Mouse (Mus musculus): Measurements from ENCODE around the gene Dnah2. TPM values are rescaled to one million over a fixed set of nuclear protein-coding genes. Genes with fewer than 3 reads are reported as not detected.

Gene Dnah2
- polyA plus RNA-seq, 1 experiment from 2014 or later, result 1.5 TPM

DNA sequence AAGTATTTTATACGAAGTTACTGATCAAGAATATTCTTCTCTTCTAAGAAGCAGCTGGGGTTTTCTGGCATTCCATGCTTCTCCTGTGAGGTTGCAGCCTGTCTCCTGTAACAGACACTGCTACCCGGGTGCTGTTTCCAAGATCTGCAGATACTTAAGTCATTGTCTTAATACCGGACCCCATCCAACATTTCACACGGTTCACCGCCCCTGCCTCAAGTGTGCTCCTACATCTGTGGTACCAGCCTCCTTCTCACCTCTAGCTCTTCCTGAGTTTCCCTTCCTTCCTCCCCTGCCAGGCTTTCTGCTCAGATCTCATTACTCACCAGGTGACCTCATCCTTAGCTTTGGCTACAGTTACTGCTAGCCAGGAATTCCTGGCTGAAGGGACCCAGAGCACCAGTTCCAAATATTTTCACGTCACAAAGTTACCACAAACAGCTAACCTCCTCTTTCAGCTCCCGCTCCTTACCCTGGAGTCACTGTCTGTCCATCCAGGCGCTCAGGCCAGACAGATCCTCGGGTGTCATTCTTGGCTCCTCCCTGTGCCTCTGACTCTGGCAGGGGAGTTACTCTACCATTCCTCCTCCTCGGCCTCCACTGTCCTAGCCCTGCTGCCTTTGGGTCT, 166.3 kb downstream of the Dnah2 start:
- Histone ChIP-seq H3K4me1 (ENCODE audit: control insufficient read depth, insufficient read depth, low read length) (no peaks in the 10 kb centered on the region), H3K9ac (ENCODE audit: low read depth, low read length) (no peak overlapping the region), H3K27ac (ENCODE audit: low read depth, low read length) (no peak overlapping the region), H3K27me3 (ENCODE audit: control insufficient read depth, insufficient read depth, low read length) (no peaks in the 10 kb centered on the region), H3K4me3 (ENCODE audit: low read length) (no peak overlapping the region), H3K4me2 (replicated peaks; ENCODE audit: low read depth, low read length) (no peak overlapping the region), H3K9me3 (ENCODE audit: control insufficient read depth, low read length) (no peaks in the 10 kb centered on the region), H3K36me3 (ENCODE audit: control insufficient read depth, insufficient read depth, low read length) (peaks cover 16% of the 10 kb centered on the region; the same call in 1 of the 2 replicates)
- 51% methylated on average over 10 of the region's 10 CpGs for WGBS
- no peak for ATAC-seq (ENCODE audit: low FRiP score, low TSS enrichment)

DNA sequence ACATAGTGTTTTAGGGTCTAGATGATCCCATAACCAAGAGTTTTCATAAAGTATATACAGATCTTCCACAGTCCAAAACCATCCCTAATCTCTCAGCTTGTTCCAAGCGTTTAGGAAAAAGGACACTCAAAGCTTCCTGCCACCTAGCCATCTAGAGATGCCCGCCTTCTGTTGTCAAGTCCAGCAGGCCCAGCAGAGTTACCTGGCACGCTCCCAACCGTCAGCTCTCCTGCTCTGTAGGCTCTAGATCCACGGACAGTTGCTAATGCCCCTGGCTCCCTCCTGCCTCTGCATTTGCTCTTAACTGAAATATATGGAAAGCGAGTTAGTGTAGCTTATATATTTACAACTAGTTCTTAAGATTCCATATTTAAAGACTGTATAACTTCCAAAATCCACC, 167.6 kb downstream of the Dnah2 start:
- no peaks in the 10 kb centered on the region for H3K4me1 ChIP-seq (ENCODE audit: control insufficient read depth, insufficient read depth, low read length)
- 84% methylated on average over 6 of the region's 6 CpGs for WGBS
- H3K9me3 ChIP-seq (ENCODE audit: control insufficient read depth, low read length), result no peaks in the 10 kb centered on the region
- H3K36me3 ChIP-seq (ENCODE audit: control insufficient read depth, insufficient read depth, low read length), result peaks cover 24% of the 10 kb centered on the region; the same call in 1 of the 2 replicates
- no peak for ATAC-seq (ENCODE audit: low FRiP score, low TSS enrichment)
- H3K9ac ChIP-seq (ENCODE audit: low read depth, low read length), result no peak overlapping the region
- no peaks in the 10 kb centered on the region for H3K27me3 ChIP-seq (ENCODE audit: control insufficient read depth, insufficient read depth, low read length)
- no peak overlapping the region for H3K4me2 ChIP-seq (replicated peaks; ENCODE audit: low read depth, low read length)
- no peak overlapping the region for H3K4me3 ChIP-seq (ENCODE audit: low read length)
- H3K27ac ChIP-seq (ENCODE audit: low read depth, low read length), result no peak overlapping the region

DNA sequence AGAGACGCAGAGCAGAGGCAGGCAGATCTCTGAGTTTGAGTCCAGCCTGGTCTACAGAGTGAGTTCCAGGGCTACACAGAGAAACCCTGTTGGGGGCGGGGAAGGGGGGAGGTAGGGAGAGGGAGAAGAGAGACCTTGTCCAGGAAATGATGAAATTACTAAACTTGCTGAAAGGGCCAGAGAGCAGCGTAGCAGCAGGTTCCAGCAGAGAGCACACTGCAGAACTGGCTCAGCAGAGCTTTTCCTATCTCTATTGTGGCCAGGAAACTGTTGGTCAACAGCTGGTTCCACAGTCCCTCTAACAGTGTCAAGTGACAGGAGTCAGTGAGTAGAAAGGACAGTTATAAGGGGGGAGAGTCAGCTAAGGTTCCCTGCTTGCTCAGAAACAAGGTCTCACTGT, 169.3 kb downstream of the Dnah2 start:
- no peak overlapping the region for H3K4me2 ChIP-seq (replicated peaks; ENCODE audit: low read depth, low read length)
- no peak overlapping the region for H3K9ac ChIP-seq (ENCODE audit: low read depth, low read length)
- peaks cover 33% of the 10 kb centered on the region for H3K36me3 ChIP-seq (ENCODE audit: control insufficient read depth, insufficient read depth, low read length)
- no peak overlapping the region for H3K27ac ChIP-seq (ENCODE audit: low read depth, low read length)
- no peak overlapping the region for H3K4me3 ChIP-seq (ENCODE audit: low read length)
- H3K9me3 ChIP-seq (ENCODE audit: control insufficient read depth, low read length), result no peaks in the 10 kb centered on the region
- no peaks in the 10 kb centered on the region for H3K4me1 ChIP-seq (ENCODE audit: control insufficient read depth, insufficient read depth, low read length)
- no peak for ATAC-seq (ENCODE audit: low FRiP score, low TSS enrichment)
- 82% methylated on average over 3 of the region's 3 CpGs for WGBS
- no peaks in the 10 kb centered on the region for H3K27me3 ChIP-seq (ENCODE audit: control insufficient read depth, insufficient read depth, low read length)

GRCm38 (mm10) chr11:69377766-69378165, 171.1 kb downstream of the Dnah2 start:
- no peaks in the 10 kb centered on the region for H3K9me3 ChIP-seq (ENCODE audit: control insufficient read depth, low read length)
- WGBS, result 93% methylated on average over 3 of the region's 3 CpGs
- H3K4me2 ChIP-seq (replicated peaks; ENCODE audit: low read depth, low read length), result no peak overlapping the region
- peaks cover 46% of the 10 kb centered on the region for H3K36me3 ChIP-seq (ENCODE audit: control insufficient read depth, insufficient read depth, low read length)
- no peaks in the 10 kb centered on the region for H3K27me3 ChIP-seq (ENCODE audit: control insufficient read depth, insufficient read depth, low read length)
- H3K27ac ChIP-seq (ENCODE audit: low read depth, low read length), result no peak overlapping the region
- no peaks in the 10 kb centered on the region for H3K4me1 ChIP-seq (ENCODE audit: control insufficient read depth, insufficient read depth, low read length)
- H3K9ac ChIP-seq (ENCODE audit: low read depth, low read length), result no peak overlapping the region
- no peak overlapping the region for H3K4me3 ChIP-seq (ENCODE audit: low read length)
- ATAC-seq (ENCODE audit: low FRiP score, low TSS enrichment), result no peak

- Histone ChIP-seq H3K4me2 (replicated peaks; ENCODE audit: low read depth, low read length) (no peak overlapping the region), H3K9ac (ENCODE audit: low read depth, low read length) (no peak overlapping the region), H3K27me3 (ENCODE audit: control insufficient read depth, insufficient read depth, low read length) (no peaks in the 10 kb centered on the region), H3K36me3 (ENCODE audit: control insufficient read depth, insufficient read depth, low read length) (peaks cover 46% of the 10 kb centered on the region), H3K9me3 (ENCODE audit: control insufficient read depth, low read length) (no peaks in the 10 kb centered on the region), H3K4me3 (ENCODE audit: low read length) (no peak overlapping the region), H3K4me1 (ENCODE audit: control insufficient read depth, insufficient read depth, low read length) (peaks cover 18% of the 10 kb centered on the region), H3K27ac (ENCODE audit: low read depth, low read length) (no peak overlapping the region)
- WGBS, result 91% methylated on average over 4 of the region's 4 CpGs
- ATAC-seq (ENCODE audit: low FRiP score, low TSS enrichment), result no peak
These were observed 173.3 kb downstream of the Dnah2 start for GRCm38 (mm10) chr11:69375646-69376045.

GRCm38 (mm10) chr11:69373223-69373965, 175.5 kb downstream of the Dnah2 start:
- no peak overlapping the region for H3K27ac ChIP-seq (ENCODE audit: low read depth, low read length)
- H3K27me3 ChIP-seq (ENCODE audit: control insufficient read depth, insufficient read depth, low read length), result no peaks in the 10 kb centered on the region
- peaks cover 40% of the 10 kb centered on the region for H3K36me3 ChIP-seq (ENCODE audit: control insufficient read depth, insufficient read depth, low read length)
- H3K4me2 ChIP-seq (replicated peaks; ENCODE audit: low read depth, low read length), result no peak overlapping the region
- no peaks in the 10 kb centered on the region for H3K9me3 ChIP-seq (ENCODE audit: control insufficient read depth, low read length)
- H3K9ac ChIP-seq (ENCODE audit: low read depth, low read length), result no peak overlapping the region
- ATAC-seq (ENCODE audit: low FRiP score, low TSS enrichment), result no peak
- H3K4me1 ChIP-seq (ENCODE audit: control insufficient read depth, insufficient read depth, low read length), result peaks cover 18% of the 10 kb centered on the region
- WGBS, result 94% methylated on average over 16 of the region's 16 CpGs
- no peak overlapping the region for H3K4me3 ChIP-seq (ENCODE audit: low read length)

GRCm38 (mm10) chr11:69372780-69373170, 176.1 kb downstream of the Dnah2 start:
- Histone ChIP-seq H3K27ac (ENCODE audit: low read depth, low read length) (peak overlapping the region; percentile 82; the same call in 1 of the 2 replicates), H3K4me1 (ENCODE audit: control insufficient read depth, insufficient read depth, low read length) (peaks cover 21% of the 10 kb centered on the region), H3K4me2 (replicated peaks; ENCODE audit: low read depth, low read length) (peak overlapping the region; percentile 40; the same call in 1 of the 2 replicates), H3K9ac (ENCODE audit: low read depth, low read length) (no peak overlapping the region), H3K36me3 (ENCODE audit: control insufficient read depth, insufficient read depth, low read length) (peaks cover 37% of the 10 kb centered on the region), H3K4me3 (ENCODE audit: low read length) (no peak overlapping the region), H3K27me3 (ENCODE audit: control insufficient read depth, insufficient read depth, low read length) (no peaks in the 10 kb centered on the region), H3K9me3 (ENCODE audit: control insufficient read depth, low read length) (no peaks in the 10 kb centered on the region)
- ATAC-seq (ENCODE audit: low FRiP score, low TSS enrichment), result no peak
- WGBS, result 65% methylated on average over 3 of the region's 3 CpGs

GRCm38 (mm10) chr11:69372056-69372779, 176.7 kb downstream of the Dnah2 start:
- ATAC-seq (ENCODE audit: low FRiP score, low TSS enrichment), result no peak
- Histone ChIP-seq H3K27ac (ENCODE audit: low read depth, low read length) (peak overlapping the region; percentile 82; the same call in 1 of the 2 replicates), H3K4me2 (replicated peaks; ENCODE audit: low read depth, low read length) (peak overlapping the region; percentile 40), H3K27me3 (ENCODE audit: control insufficient read depth, insufficient read depth, low read length) (no peaks in the 10 kb centered on the region), H3K9ac (ENCODE audit: low read depth, low read length) (peak overlapping the region; percentile 34), H3K4me1 (ENCODE audit: control insufficient read depth, insufficient read depth, low read length) (peaks cover 23% of the 10 kb centered on the region), H3K9me3 (ENCODE audit: control insufficient read depth, low read length) (no peaks in the 10 kb centered on the region), H3K36me3 (ENCODE audit: control insufficient read depth, insufficient read depth, low read length) (peaks cover 32% of the 10 kb centered on the region), H3K4me3 (ENCODE audit: low read length) (peak overlapping the region; percentile 15; the same call in 1 of the 2 replicates)
- WGBS, result 22% methylated on average over 12 of the region's 12 CpGs

Data from kidney, embryonic 14.5 days (tissue).